8 mouse cellular contexts compared by ENCODE assay signal in the genomic region with DNA sequence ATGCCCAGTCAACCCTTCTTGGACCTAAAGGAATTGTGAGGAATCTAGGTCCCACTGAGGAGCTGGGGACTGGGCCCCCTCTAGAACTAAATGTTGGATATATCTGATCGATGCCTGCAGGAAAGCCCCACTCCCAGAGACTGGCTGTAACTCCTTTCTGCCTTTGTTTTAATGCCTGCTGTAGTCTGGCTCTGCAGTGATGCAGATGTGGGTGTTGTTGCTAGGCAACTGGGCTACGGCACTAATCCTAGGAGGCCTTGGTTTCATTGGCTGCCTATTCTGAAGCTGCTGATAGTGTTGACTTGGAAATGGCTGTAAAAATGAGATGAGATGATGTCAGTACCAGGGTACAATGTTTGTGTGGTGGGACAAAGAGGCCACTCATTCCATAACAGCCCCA.
DNase-seq lines count a peak whose midpoint lies in the region; ATAC-seq lines count a peak whose summit lies in the region.

No protein-coding gene starts in this region.

- H3K9me3 ChIP-seq in forebrain, embryonic 13.5 days (replicated peaks) = no peaks in the 10 kb centered on the region
- no peaks in the 10 kb centered on the region for H3K9me3 ChIP-seq in midbrain, embryonic 15.5 days

- H3K27ac ChIP-seq in forebrain, embryonic 13.5 days = peak overlapping the region; percentile 91
- peak overlapping the region; percentile 92 for H3K27ac ChIP-seq in midbrain, embryonic 15.5 days

- 0% methylated on average over 2 of the region's 2 CpGs for WGBS in forebrain, embryonic 13.5 days
- WGBS in midbrain, embryonic 15.5 days = 8% methylated on average over 2 of the region's 2 CpGs

- H3K36me3 ChIP-seq in forebrain, embryonic 13.5 days (ENCODE audit: poor library complexity, severe bottlenecking) = no peaks in the 10 kb centered on the region
- H3K36me3 ChIP-seq in midbrain, embryonic 15.5 days (replicated peaks) = no peaks in the 10 kb centered on the region

- H3K27me3 ChIP-seq in forebrain, embryonic 13.5 days = no peaks in the 10 kb centered on the region
- H3K27me3 ChIP-seq in midbrain, embryonic 15.5 days (replicated peaks) = no peaks in the 10 kb centered on the region

- peak overlapping the region; percentile 20; the same call in 1 of the 2 replicates for H3K4me2 ChIP-seq in forebrain, embryonic 13.5 days
- H3K4me2 ChIP-seq in midbrain, embryonic 15.5 days = peak overlapping the region; percentile 3; the same call in 1 of the 2 replicates

- peaks cover 21% of the 10 kb centered on the region for H3K4me1 ChIP-seq in forebrain, embryonic 13.5 days
- peaks cover 27% of the 10 kb centered on the region for H3K4me1 ChIP-seq in midbrain, embryonic 15.5 days

- peak; percentile 5 to 9 for DNase-seq in adrenal gland, postnatal 36 days
- peak; percentile 68 for DNase-seq in layer of hippocampus, adult 9-10 months (ENCODE audit: low spot score)
- DNase-seq in T-cell, adult 2 months (ENCODE audit: low spot score) = no peak
- no peak for DNase-seq in testis, postnatal 10 days (ENCODE audit: low spot score)
- no peak for DNase-seq in lung, postnatal 14 days
- DNase-seq in ovary, postnatal 36 days (ENCODE audit: low spot score) = no peak

- peak; percentile 96 for ATAC-seq in forebrain, embryonic 13.5 days
- ATAC-seq in midbrain, embryonic 15.5 days (replicated peaks) = peak; percentile 98

- H3K9ac ChIP-seq in forebrain, embryonic 13.5 days = 0 out of 2 replicates have a peak overlapping the region, but pooled peaks have one; percentile 34
- H3K9ac ChIP-seq in midbrain, embryonic 15.5 days = 0 out of 2 replicates have a peak overlapping the region, but pooled peaks have one; percentile 11

- H3K4me3 ChIP-seq in forebrain, embryonic 13.5 days = no peak overlapping the region
- no peak overlapping the region for H3K4me3 ChIP-seq in midbrain, embryonic 15.5 days

Comparison
In these comparisons a context has a peak if more than half of its experiments do, and no peak if none do; other contexts are left out.
1. DNase-seq: peak in adrenal gland, postnatal 36 days (2 of 2) and layer of hippocampus, adult 9-10 months (single experiment); none in T-cell, adult 2 months (single experiment), testis, postnatal 10 days (single experiment), lung, postnatal 14 days (single experiment) and ovary, postnatal 36 days (single experiment).